Mouse (Mus musculus) embryo, embryonic 10 days (tissue): ENCODE data around the gene Mtcl1.

Experiments used
- DNase-seq: peaks from one replicate; pipeline ENCODE4 v3.0.0-alpha.2; 2015; ENCODE audit warnings: low spot score

The Mtcl1 gene

DNA sequence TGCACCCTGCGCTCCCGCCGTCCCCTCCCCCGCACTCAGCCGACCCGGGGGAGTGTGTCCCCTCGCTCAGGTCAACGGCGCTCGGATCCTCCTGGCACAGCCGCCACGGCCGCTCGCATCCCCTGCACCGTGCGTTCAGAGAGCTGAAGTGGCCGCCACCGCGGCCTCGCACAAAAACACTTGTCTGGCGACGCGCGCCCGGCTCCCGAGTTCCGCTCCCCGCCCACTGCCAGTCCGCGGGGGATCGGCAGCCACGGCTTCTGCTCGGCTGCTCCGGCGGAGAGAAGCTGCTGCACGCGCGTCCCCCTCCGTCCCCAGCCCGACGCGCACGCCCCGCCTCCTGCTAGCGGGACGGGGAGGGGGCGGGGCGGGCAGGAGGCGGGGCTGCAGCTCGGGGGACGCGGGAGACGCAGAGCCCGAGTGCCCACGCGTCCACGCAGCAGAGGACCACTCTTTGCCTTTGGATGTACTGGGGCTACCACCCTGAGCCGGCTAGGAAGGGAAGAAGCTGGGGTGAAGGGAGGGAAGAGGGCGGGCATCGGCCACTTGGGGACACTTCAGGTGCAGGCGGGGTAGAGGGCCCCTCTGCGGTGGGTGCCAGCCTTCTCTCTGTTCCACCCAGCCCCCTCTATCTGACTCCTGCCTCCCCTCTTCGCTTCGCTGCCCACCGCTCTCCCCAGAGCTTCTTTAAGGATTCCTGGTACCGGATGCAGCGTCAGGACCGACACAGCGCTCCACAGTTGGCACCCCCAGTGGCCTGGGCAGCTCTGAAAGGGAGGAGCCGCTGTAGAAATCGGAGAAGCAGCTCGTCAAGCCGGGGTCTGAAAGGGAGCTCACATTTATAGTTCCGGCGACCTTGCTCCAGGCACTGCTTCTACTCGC, at the start of gene Mtcl1:
TSS of gene Mtcl1 (minus strand) at position 291 of the 882 bp plus-strand sequence.
- peak; percentile 88 for DNase-seq

DNA sequence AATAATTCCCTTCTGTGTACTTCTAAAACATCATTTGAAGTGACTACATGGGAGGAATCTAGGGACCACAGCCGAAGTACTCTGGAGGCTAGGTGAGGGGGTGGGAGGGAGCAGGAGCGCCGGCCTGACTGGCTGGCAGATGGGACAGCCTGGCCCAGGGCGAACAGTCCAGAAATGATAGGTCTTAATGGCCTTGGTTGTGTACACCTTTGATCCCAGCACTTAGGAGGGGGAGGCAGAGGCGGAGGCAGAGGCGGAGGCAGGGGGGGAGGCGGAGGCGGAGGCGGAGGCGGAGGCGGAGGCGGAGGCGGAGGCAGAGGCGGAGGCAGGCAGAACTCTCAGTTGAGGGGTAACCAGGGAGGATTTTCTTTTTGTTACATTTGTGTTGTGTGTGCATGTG, 49.0 kb upstream of the Mtcl1 start:
- DNase-seq = no peak

DNA sequence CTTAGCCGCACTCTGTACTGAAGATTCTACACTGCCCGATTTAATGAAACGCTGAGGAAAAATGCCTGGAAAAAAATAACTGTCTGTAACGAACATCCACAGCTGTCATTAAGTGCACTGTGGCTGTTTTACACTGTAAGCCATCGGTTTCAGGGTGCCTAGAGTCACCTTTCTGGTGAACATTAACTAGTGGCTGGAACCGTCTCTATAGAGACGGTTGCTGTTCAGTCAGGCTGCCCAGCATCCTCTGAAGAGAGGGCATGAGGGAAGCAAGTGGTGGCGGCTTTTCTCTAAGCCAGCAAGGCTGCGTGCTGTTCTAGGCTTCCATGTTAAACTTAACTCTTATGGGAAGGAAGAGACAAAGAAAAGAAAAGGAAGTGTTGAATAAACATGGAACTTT, 47.0 kb upstream of the Mtcl1 start:
- DNase-seq = no peak

DNA sequence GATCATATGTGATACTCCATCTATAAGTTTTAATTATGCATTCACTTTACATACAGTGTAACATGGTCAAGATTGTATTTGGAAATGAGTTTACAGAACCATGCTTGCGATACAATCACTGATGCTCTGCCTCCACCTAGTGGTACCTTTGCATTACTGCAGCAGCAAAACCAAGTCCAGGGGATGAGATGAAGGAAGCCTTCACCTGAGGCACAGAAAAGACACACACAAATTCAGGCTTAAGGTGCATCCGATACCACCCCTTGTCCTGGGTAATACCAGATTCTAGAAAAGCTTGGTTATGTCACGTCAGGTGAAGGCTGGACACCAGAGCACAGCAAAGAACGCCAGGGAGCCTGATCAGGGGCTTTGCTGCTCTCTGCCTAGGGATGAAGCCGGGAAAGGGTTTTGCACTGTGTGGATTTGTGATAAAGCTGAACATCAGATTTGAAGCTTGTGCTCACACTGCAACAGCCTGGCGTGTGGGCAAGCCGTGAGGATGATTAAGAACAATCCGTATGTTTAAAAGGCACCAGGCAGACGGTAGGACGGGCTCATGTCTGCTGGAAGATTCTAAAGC, 40.6 kb upstream of the Mtcl1 start:
- peak; percentile 84 for DNase-seq

DNA sequence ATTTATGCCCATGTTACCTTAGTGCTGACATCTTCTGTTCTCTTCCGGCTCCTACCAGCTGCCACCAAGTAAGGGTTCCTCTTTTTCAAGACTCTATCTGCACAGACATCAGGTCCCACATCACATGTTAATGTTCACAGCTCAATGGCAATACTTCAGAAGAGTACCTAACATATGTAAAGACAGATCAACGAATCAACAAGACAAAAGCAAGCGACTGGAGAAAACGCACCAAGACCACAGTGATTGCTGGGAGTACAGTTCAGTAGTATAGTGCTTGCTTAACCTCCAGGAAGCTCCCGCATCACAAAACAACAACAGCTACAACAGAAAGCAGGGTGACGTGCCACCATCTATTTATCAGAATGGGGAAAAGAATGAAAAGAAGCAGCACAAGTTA, 37.0 kb upstream of the Mtcl1 start:
- DNase-seq = no peak

DNA sequence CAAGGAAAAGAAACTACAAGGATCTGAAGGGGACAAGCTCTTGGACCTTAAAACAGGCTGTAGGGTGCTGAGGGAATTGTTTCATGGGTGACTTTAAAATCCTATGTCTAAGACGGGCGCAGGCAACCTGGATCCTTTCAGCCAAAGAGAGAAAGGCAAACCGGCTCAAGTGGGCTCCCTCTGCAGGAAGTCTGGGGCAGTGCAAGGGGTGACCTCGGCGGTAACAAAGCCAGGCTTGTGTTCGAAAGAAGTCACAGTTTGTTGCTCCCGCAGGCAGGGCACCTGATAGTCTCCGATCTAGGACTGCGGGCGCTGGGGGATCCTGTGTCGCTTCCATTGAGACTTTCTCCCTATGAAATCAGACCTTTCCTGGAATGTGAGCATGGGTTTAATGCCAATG, 36.2 kb upstream of the Mtcl1 start:
- peak; percentile 88 for DNase-seq

DNA sequence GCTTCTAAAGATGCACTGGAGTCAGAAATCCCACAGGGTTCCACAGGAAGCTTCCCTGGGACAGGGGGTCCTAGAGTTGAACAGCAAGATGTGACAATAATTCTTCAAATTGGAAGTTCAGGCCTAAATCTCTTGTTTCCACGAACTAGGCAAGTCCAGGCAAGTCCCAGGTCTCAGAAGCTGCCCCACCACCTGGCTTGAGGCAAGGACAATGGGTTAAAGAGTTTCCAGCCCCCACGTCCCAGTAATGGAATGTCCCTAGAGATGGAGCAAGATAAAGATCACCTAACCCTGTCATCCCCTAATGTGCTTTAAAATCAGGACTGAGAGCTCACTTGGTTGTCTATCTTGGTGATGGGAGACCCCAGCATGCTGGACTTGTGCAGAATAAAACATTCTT, 35.4 kb upstream of the Mtcl1 start:
- no peak for DNase-seq

DNA sequence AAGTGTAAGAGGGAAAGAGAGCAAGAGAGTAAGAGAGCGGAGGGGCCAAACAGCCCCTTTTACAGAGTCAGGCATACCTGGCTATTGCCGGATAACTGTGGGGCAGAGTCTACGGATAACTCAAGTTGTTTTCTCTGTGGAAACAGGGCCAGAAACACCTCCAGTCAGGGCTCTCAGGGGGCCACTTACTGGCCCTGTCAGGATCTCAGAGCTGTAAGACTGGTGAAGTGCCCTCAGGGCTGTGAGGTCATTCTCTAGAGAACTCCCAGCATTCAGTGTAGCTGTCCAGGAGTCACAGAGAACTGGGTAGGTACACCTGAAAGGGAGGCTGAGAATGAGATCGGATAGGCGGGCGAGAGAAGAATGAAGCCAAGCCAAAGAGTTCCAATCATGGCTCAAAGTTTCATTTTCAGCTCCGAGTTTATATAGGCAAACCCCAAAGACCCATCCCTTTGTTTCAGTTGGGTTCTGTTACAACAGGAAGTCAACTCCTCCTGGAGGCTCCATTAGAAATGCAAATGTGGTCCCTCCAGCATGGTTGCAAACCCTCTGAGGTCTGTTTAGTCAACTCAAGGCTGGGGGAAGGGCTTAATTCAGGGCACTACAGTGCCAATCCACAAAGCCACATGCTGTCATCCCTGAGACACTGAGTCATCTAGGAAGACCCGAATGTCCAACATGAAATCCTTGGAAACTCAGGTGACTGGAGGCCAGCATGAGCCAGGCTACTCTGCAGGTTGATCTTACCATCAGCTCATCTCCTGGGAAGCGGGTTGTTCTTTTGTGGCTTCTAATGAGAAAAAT, 34.3 kb upstream of the Mtcl1 start:
- DNase-seq = no peak

DNA sequence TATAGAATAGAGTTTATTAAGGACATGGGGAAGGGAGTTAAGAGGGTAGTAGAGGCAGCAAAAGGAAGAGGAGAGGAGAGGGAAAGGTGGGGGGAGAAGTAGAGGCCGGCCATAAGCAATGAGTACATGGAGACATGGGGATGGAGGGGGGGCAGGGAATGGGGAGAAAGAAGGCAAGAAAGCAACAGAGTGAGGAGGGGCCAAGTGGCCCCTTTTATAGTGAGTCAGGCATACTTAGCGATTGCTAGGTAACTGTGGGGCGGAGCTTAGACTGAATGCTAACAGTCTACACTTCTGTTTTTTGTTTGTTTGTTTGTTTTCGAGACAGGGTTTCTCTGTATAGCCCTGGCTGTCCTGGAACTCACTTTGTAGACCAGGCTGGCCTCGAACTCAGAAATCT, 31.7 kb upstream of the Mtcl1 start:
- no peak for DNase-seq

DNA sequence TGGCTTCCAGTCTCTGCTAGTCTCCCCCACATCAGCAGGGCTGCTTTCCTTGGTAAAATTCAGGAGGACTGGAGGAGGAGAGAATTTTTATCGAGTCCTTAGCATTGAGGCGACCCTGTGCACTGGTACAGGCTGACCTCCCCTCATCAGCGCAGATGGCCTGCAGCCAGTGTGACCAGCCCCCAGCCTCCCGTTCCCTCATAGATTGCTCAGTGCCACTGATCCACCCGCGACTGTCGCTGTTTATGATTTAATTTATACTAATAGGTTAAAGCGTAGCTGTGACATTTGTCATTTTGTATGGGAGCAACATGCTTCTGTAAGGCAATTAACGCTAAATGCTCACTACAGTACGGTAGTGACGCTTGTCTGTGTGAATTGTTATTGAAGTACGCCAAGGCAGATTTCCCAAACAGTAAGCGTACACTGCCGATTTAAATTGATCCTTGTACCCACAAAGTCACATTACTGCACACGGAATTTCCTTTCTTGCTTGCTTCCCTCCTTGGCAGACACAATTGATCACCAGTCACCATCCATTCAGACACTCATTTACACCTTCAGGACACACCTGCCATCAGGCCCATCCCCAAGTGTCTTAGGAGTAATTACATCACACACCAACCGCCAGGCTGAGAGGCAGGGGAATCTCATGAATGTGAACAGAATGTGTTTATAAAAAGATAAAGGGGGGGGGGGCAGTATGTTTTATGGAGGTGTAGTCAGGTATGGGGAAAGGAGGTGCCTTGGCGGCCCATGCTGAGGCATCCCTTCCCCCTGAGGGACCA, 31.1 kb upstream of the Mtcl1 start:
- no peak for DNase-seq

DNA sequence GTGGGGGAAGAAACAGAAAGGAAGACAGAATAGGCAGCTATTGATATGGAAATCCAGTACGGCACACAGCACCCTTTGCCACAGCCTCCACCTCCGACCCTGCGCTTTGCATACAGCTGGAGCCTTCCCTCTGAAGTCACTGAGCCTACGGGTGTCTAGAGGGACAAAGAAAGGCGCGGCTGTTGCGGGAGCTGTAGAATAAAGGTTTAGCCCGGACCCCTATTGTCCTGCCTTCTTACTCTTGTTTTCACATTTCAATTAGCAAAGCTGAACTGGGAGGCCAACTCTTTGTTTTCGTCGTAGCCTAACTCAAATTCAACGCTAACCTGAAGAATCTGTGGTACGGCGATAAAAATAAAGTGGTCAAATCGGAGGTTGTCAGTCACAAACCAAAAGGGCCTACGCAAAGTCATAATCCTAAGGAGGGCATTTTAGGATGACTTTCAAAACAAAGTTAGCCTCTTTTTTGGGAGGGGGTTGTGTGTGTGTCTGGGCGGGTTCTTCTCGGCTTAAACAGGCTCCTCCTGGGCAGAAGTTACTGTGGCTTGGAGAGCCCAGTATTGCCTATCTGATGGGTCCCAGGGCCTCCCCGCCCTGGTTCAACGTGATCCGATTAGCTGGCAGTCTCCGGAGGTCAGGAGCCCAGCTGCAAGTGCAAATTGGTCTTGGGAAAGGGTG, 30.4 kb upstream of the Mtcl1 start:
- DNase-seq = peak; percentile 87

DNA sequence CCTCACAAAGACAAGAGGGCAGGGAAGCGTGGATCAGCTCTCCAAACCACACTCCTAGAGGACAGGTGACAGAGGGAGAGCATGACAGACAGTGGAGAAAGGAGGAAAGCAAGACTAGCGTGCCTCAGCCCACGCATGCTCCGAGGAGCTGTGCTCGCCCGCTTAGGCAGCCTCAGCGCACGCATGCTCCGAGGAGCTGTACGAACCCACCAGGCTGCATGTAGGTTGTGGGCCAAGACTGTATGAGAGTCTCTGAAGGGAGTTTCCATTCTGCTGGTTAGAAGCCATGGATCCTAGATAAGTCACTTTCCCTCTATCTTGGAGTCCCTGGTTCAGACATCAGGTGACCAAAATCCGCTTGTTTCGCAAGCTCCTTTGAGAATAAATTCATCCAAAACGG, 29.8 kb upstream of the Mtcl1 start:
- peak; percentile 76 for DNase-seq

DNA sequence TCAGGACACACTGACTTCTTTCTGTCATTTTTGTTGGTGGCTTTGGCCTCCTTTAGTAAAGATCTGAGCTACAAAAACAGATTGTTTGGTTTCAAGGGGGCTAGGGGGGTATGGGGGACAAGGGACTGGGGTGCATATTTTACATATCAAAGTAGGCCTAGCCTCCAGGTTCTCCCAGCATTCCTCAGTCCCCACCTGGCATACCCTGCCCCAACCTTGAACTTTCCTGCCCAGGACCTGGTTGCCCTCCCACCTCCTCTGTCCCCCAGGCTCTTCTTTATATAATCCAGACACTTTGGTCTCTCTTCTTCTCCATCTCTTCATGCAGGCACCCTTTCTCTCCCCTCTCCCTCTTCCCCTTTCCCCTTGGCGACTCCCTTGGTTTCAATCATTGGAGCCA, 23.7 kb upstream of the Mtcl1 start:
- no peak for DNase-seq

DNA sequence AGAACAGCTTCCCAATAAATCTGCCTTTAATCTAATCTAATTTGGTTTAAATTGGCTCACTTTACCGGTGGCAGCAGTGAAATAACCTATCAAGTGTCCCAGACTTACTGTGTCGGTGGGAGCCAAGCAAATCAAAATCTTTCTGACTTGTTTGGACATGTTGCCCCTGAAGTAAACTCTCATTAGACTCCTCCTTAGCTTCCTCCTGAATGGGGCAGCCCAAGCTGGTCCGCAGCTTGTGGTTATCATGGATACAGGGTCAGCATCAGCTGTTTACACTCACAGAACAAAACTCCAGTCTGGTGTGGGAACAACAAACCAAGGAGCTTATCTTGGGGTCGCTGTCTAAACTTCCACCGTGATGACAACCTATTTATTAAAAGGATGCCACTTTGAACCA, 22.2 kb upstream of the Mtcl1 start:
- no peak for DNase-seq

DNA sequence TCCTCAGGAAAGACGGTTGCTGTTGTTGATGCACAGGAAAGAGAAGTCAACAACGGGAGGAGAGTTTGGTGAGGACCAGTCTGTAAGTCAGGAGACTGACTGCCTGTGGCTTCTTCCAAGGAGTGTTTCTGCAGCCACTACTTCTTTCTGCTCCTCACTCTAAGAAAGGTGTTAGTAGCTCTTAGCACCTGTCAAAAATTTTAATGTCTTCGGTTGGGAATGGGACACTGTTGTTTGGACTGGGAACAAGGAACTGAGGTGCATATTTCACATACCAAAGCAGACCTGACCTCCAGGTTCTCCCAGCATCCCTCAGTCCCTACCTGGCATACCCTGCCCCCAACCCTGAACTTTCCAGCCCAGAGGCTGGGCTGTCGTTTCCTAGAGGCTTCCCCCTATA, 21.7 kb upstream of the Mtcl1 start:
- no peak for DNase-seq

DNA sequence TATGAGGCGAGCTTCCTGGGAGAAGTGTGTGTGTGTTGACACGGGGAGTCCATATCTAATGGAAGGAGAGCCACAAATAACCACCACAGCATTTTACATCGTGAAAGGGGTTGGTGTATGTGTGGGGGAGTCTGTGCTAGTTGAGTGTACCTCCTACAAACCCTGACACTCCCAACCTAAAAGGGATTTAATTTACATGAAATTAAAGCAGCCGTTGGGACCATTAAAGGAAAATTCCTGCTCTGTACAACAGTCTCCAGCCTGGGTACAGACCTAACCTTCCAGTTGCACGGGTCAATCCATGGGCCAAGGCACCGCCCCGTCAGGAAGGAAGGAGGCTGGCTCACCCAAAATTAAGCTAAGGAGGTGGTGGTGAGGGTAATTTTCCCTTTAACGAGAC, 20.5 kb upstream of the Mtcl1 start:
- no peak for DNase-seq

DNA sequence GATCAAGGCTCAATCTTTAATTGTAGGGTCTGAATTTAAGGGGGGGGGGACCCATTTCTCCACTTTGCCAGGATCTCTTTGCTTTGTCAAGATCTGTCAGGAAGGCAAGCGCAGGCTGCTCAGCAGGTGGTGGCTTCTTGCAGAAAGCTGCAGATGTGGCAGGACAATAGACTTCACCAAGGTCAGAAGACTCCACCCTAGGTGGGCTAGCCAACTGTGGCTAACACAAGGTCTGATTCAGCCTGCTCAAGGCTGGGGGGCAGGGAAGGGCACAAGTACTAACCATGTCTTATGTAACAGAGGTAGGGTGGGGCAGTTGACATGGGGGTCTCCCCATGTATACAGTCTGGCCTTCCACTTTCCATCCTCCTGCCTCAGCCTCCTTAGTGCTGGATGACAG, 7.7 kb upstream of the Mtcl1 start:
- no peak for DNase-seq

DNA sequence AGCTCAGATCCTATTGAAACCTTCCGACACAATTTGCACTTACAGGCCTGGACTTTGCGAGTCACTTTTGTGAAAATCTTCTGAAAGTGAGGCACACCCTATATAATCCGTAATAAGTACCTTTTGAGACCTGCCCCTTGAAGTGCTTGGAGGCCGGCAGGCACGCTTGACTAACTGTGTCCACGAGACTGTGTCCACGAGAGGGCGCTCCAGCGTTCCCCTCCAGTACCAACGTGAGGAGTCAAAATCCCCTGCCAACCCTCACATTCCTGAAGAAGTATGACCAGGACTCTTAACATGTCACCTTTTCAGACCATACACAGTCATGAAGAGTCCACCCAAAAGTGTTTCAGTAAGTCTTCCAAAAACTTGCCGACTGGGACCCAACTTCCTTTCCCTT, 1.6 kb upstream of the Mtcl1 start:
- peak; percentile 97 for DNase-seq

DNA sequence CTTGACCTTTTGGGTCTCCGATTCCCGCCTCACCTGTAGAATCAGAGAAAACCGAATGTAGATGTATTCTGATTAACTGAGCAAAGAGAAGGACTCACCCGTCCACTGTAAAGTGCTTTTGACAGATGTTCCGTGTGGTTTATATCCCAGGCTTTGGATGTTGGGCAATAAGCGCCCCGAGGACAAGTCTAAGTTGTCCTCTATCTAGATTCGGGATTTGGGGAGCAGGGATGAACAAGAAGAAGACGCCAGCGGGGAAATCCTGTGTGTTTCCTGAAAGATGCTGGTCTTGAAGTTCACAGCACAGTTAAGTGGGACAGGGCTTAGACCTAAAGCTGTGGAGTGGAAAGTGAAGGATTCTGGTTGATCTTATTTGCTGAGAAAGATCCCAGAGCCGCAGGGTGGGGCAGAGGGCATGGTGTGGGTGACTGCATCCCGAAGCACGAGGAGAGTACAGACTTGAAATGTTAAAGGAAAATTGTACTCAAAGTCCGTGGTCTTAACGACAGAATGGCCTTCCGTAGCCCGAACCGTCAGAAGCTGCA, 1.0 kb upstream of the Mtcl1 start:
- peak; percentile 16 for DNase-seq

DNA sequence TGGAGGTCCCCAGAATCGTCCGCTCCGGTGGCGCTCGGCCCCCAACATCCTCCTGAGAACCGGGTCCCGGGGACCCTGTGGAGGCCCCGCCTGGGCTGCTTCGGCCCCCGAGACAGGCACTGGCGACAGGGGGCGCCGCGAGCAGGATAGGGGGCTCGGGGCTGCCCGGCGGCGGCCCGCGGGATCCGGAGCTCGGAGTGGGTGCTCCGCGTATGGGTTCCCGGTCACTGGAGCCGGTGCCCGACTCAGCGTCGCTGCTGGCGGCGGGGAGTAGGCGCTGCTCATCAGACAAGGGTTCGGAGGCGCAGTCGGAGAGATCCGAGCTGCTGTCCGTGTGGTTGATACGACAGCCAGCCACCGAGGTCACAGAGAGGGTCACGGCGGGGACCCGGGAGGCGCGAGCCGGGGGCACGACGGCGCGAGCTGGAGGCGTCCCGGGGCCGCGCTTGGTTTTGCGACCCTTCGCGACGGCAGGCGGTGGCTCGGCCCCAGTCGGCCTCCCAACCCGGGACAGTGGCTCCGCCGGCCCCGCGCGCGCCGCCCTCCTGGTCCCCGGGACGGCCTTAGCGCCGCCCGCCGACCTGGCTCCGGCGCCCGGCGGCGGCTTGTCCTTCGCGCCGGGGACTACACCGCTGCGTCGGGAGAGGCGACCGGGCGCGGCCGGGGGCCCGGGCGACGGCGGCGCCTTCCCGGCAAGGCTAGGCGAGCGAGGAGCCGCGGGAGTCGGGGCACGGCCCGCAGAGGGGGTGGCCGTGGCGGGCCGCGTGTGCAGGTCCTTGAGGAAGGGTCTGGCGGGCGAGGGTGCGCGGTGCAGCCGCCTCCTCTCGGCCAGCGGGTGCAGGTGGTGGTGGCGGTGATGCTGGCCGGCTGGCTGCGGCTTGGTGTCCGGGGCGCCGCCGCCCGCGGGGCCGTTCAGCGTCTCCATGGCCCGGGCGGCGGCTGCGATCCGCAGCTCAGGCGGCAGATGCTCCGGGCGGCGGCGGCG, 837 bp downstream of the Mtcl1 start:
- peak; percentile 62 for DNase-seq
